Mouse (Mus musculus) thymus, adult 2 months (tissue): ENCODE data around the gene Bmp2k. TPM values are rescaled to one million over a fixed set of nuclear protein-coding genes. Genes with fewer than 3 reads are reported as not detected.
"Not testable (repeated sequence)": the region's sequence is repeated elsewhere in the genome, so short reads cannot be mapped to it uniquely, and the experiment has no call there.

Experiments
- DNase-seq: peaks from one replicate; pipeline ENCODE4 v3.0.0; 2021
- H3K27ac ChIP-seq: fragments of 200-500 bp; 2 replicates; pipeline ENCODE4 v1.5.1; 2012; ENCODE audit warnings: low read length, control low read depth; ENCODE audit not compliant: control insufficient read depth, insufficient read depth
- H3K27me3 ChIP-seq: fragments of 200-500 bp; 2 replicates; pipeline ENCODE4 v1.6.1; 2012; ENCODE audit warnings: mild to moderate bottlenecking, low read length, moderate library complexity, mixed read lengths; ENCODE audit not compliant: control insufficient read depth, insufficient read depth
- H3K36me3 ChIP-seq: fragments of 200-500 bp; 2 replicates; pipeline ENCODE4 v1.6.1; 2012; ENCODE audit warnings: mild to moderate bottlenecking, low read length, moderate library complexity; ENCODE audit not compliant: control insufficient read depth, insufficient read depth
- H3K4me1 ChIP-seq: fragments of 200-500 bp; replicated peaks from 2 replicates; pipeline ENCODE4 v1.6.1; 2012; ENCODE audit warnings: low read length; ENCODE audit not compliant: control insufficient read depth, insufficient read depth
- H3K4me3 ChIP-seq: fragments of 200-500 bp; 2 replicates; pipeline ENCODE4 v1.5.1; 2012; ENCODE audit warnings: mild to moderate bottlenecking, low read length, control low read depth, moderate library complexity; ENCODE audit not compliant: control insufficient read depth, insufficient read depth
- CTCF ChIP-seq: fragments of 200-500 bp; IDR thresholded peaks from 2 replicates; pipeline ENCODE4 v1.5.1; 2012; ENCODE audit warnings: mild to moderate bottlenecking, control low read depth, low read length, moderate library complexity, borderline replicate concordance; ENCODE audit not compliant: control insufficient read depth, poor library complexity, insufficient read depth; ENCODE audit errors: extremely low read depth
- POLR2A ChIP-seq: fragments of 200-500 bp; IDR thresholded peaks from 2 replicates; pipeline ENCODE4 v1.6.1; 2012; ENCODE audit warnings: mild to moderate bottlenecking, low read length, control low read depth, moderate library complexity; ENCODE audit not compliant: control insufficient read depth, poor library complexity, insufficient read depth; ENCODE audit errors: extremely low read depth
- WGBS: fragments of 180-500 bp; shearing (Covaris S2); methylation state at CpG from one replicate; pipeline ENCODE4 v1.1.7; 2018; 5-methylcytosine and 5-hydroxymethylcytosine counted together
- polyA plus RNA-seq: library from polyadenylated mRNA; depleted of rRNA; stranded (reverse); fragments of >200 nt; gene quantifications from 2 replicates; pipeline ENCODE4 v1.2.3, GENCODE M21; 2012

Bmp2k gene
- polyA plus RNA-seq, 1 experiment, result 21.7 TPM

GRCm38 (mm10) chr5:97015781-97016508 is 18.5 kb downstream of the Bmp2k start:
- Histone ChIP-seq H3K27me3 (no peaks in the 10 kb centered on the region), H3K4me1 (0 out of 2 replicates have a peak, but pooled peaks cover 4% of the 10 kb centered on the region), H3K27ac (no peak overlapping the region), H3K36me3 (no peaks in the 10 kb centered on the region), H3K4me3 (no peak overlapping the region)
- no peak for TF ChIP-seq POLR2A
- no peak for TF ChIP-seq CTCF
- no peak for DNase-seq
- WGBS, result 85% methylated on average over 11 of the region's 11 CpGs

- no peak for TF ChIP-seq POLR2A
- TF ChIP-seq CTCF, result no peak
- DNase-seq, result no peak
- H3K4me1 ChIP-seq, result 0 out of 2 replicates have a peak, but pooled peaks cover 4% of the 10 kb centered on the region
- no peak overlapping the region for H3K4me3 ChIP-seq
- H3K27me3 ChIP-seq, result no peaks in the 10 kb centered on the region
- 93% methylated on average over 9 of the region's 9 CpGs for WGBS
- H3K27ac ChIP-seq, result no peak overlapping the region
- no peaks in the 10 kb centered on the region for H3K36me3 ChIP-seq
These were observed 19.5 kb downstream of the Bmp2k start for GRCm38 (mm10) chr5:97016842-97017577.

GRCm38 (mm10) chr5:97022305-97023278 is 25.1 kb downstream of the Bmp2k start:
- H3K4me3 ChIP-seq, result no peak overlapping the region
- no peaks in the 10 kb centered on the region for H3K36me3 ChIP-seq
- TF ChIP-seq CTCF (no peak), POLR2A (no peak)
- no peak overlapping the region for H3K27ac ChIP-seq
- H3K27me3 ChIP-seq, result no peaks in the 10 kb centered on the region
- no peak for DNase-seq
- WGBS, result 91% methylated on average over 15 of the region's 15 CpGs
- H3K4me1 ChIP-seq, result peaks cover 6% of the 10 kb centered on the region; the same call in 1 of the 2 replicates

GRCm38 (mm10) chr5:97024834-97025233 is 27.3 kb downstream of the Bmp2k start:
- Histone ChIP-seq H3K27ac (no peak overlapping the region), H3K36me3 (no peaks in the 10 kb centered on the region; the same call in 1 of the 2 replicates), H3K27me3 (no peaks in the 10 kb centered on the region), H3K4me3 (no peak overlapping the region), H3K4me1 (peaks cover 6% of the 10 kb centered on the region; the same call in 1 of the 2 replicates)
- WGBS, result 89% methylated on average over 5 of the region's 5 CpGs
- DNase-seq, result no peak
- no peak for TF ChIP-seq POLR2A
- no peak for TF ChIP-seq CTCF

GRCm38 (mm10) chr5:97025650-97026049 is 28.2 kb downstream of the Bmp2k start:
- 96% methylated on average over 6 of the region's 6 CpGs for WGBS
- no peak overlapping the region for H3K4me3 ChIP-seq
- no peak for TF ChIP-seq CTCF
- TF ChIP-seq POLR2A, result no peak

GRCm38 (mm10) chr5:97028004-97028403 is 30.5 kb downstream of the Bmp2k start:
- H3K4me3 ChIP-seq, result no peak overlapping the region
- H3K36me3 ChIP-seq, result peaks cover 3% of the 10 kb centered on the region; the same call in 1 of the 2 replicates
- DNase-seq, result no peak
- 96% methylated on average over 8 of the region's 8 CpGs for WGBS
- H3K27ac ChIP-seq, result no peak overlapping the region
- H3K4me1 ChIP-seq, result peaks cover 3% of the 10 kb centered on the region; the same call in 1 of the 2 replicates
- H3K27me3 ChIP-seq, result no peaks in the 10 kb centered on the region
- TF ChIP-seq CTCF, result no peak
- no peak for TF ChIP-seq POLR2A

More at GRCm38 (mm10) chr5:97025650-97026049, 28.2 kb downstream of the Bmp2k start:
- DNase-seq, result no peak
- H3K4me1 ChIP-seq, result peaks cover 6% of the 10 kb centered on the region; the same call in 1 of the 2 replicates
- no peaks in the 10 kb centered on the region; the same call in 1 of the 2 replicates for H3K36me3 ChIP-seq
- H3K27me3 ChIP-seq, result no peaks in the 10 kb centered on the region
- H3K27ac ChIP-seq, result no peak overlapping the region

GRCm38 (mm10) chr5:97028840-97029239 is 31.4 kb downstream of the Bmp2k start:
- WGBS, result 31% methylated on average over 1 of the region's 1 CpGs
- not testable (repeated sequence) for H3K27ac ChIP-seq, DNase-seq, H3K4me3 ChIP-seq, H3K27me3 ChIP-seq, H3K36me3 ChIP-seq, H3K4me1 ChIP-seq
